Mouse (Mus musculus) monocyte, adult 2 months (primary cell): ENCODE data around the gene Hist1h2bj.
"Not testable (repeated sequence)": the region's sequence is repeated elsewhere in the genome, so short reads cannot be mapped to it uniquely, and the experiment has no call there.

Experiments
- DNase-seq, 2 experiments: peaks; one replicate each; pipeline ENCODE4 v3.0.0; 2022; ENCODE audit warnings: low spot score in 2 of 2, low read depth in 1 of 2

The Hist1h2bj gene

DNA sequence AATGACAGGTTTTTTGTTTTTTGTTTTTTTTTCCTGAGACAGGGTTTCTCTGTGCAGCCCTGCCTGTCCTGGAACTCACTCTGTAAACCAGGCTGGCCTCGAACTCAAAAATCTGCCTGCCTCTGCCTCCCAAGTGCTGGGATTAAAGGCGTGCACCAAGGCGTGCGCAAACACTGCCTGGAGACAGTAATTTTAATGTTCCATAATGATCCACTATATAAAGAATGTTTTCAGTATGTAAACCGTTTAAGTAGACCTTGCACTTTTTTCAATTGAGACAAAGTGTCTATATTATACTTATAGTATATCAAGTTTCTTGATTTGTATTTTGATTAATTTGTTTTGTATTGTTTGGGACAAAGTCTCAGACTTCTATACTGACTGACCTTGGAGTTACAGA is 3.6 kb upstream of the Hist1h2bj start:
- DNase-seq: no peak

DNA sequence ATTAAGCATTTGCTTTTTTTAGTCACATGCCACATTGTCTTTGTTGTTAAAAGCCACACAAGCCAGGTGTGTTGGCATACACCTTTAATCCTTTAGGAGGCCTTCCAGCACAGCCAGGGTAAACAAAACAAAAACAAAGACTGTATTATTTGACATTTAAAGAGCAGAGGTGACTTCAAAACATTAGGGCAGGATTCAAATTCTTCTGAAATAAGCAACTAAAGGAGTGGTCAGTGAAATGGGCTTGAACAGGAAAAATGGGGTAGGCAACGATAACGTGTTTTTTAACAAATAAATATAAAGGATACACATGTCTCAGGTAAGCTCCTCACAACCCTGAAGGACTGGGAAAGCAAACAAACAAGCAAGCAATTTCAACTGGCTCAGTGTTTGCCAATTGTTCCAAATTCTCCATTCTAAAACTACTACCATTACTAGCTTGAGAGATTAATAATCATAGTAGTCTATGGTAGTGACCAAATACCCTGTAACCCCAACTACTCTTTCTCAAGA is 3.0 kb upstream of the Hist1h2bj start:
- no peak for DNase-seq

DNA sequence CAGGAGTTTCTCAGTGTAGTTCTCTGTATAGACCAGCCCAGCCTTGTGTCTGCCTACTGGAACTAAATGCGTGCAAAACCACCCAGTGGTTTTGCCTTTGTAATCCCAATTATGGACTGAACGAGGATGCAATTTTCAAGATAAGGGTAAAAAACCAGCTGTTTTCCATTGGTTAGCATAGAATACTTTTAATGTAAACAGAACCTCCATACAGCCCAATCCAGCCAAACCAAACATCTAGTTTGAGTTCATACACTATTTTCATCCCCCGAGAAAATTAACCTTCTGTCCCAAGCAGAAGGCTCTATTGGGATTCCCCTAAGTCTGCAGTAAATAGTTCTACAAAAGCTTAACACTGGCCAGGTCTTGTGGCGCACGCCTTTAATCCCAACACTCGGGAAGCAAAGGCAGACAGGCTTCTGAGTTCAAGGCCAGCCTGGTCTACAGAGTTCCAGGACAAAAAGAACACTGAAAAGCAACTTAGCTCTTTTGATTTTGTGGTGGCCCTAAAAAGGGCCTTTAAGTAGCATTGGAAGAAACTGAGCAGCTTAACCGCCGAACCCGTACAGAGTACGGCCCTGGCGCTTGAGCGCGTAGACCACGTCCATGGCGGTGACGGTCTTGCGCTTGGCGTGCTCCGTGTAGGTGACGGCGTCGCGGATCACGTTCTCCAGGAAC is 2.4 kb upstream of the Hist1h2bj start:
- DNase-seq: no peak

DNA sequence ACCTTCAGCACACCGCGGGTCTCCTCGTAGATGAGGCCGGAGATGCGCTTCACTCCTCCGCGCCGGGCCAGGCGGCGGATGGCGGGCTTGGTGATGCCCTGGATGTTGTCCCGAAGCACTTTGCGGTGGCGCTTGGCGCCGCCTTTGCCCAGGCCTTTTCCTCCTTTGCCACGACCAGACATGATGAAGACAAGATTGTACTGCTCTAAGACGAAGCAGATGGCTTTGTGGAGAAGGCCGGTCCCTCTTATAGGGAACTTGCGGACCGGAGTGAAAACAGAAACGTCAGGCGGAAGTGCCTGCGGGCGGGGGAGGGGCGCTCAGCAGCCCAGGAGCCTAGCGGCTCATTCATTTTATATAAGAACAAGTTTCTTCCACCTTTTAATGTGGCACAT is 1.9 kb upstream of the Hist1h2bj start, which contains the start of gene Hist1h4i:
Hist1h4i (minus strand) TSS at position 221 of the 395 bp plus-strand sequence.
- DNase-seq: peak; percentile 89 to 92

DNA sequence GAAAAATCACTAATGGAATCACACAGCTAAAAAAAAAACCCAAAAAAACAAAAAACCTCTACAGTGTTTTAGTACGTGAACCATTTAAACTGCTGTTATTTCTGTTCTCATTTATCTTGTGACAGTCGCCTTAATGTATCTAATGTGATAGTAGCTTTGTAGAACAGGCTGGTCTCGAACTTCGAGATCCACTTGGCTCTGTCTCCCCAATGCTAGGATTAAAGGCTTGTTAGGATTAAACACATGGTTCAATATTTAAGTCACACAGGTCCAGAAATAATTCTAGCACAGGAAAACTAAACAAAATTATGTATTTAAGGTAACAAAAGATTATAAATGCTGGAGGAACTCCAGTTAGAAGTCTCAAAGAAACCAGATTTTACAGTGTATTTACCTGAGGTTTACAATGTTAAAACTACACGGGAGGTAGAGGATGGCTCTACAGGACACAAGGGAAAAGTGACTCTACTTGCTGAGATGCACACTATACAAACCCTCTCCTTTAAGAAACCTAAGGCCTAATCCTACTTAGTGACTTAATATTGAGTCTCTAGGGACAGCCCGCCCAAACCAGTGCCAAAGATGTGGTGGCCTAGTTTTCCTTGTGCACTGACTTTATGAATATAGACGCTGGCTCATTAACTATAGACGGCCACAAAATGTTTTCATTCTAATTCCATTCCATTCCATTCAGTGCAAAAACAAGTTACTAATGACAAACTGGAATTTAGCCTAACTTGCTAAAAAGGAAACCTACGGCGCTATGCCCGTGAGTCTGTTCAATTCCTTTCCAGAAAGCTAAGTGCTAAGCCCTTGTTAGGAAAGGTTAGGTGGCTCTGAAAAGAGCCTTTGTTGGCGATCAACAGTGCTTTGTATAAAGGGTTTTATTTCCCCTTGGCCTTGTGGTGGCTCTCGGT is 1.1 kb upstream of the Hist1h2bj start:
- DNase-seq: no peak

DNA sequence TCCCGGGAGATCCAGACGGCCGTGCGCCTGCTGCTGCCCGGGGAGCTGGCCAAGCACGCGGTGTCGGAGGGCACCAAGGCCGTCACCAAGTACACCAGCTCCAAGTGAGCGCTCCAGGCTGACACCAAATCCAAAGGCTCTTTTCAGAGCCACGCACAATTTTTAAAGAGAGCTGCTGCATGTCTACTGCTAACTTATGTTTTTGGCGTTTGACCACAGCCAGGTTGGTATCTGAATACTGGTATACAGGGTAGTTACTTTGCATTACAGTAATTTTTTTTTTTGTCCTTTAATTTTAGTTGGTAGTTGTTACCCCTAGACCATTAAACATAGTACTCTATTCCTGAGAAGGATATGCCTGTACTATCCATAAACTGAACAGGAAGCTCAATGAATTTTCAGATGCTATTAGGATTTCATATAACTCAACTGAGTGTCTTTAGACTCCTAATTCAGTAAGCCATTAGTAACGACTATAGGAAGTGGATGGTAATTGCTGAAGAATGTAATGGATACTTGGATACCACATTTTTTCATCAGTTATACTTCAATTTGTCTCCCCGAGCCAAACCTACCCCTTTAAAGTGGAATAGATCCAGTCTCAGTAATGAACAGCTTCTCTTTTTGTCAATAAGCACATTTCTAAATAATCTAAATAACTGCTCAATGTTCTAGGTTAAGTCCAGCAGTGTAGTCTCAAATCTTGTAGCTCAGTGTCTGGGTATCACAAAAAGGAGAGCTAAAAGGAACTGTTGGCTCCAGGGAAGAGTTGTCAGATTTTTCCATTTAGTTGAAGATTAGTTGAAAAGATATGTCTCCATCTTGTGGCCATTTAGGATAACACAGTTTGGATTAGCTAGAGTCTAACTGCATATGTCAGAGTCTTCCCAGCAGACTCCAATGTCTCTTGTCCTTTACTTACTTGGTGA is 753 bp downstream of the Hist1h2bj start:
- DNase-seq: no peak

DNA sequence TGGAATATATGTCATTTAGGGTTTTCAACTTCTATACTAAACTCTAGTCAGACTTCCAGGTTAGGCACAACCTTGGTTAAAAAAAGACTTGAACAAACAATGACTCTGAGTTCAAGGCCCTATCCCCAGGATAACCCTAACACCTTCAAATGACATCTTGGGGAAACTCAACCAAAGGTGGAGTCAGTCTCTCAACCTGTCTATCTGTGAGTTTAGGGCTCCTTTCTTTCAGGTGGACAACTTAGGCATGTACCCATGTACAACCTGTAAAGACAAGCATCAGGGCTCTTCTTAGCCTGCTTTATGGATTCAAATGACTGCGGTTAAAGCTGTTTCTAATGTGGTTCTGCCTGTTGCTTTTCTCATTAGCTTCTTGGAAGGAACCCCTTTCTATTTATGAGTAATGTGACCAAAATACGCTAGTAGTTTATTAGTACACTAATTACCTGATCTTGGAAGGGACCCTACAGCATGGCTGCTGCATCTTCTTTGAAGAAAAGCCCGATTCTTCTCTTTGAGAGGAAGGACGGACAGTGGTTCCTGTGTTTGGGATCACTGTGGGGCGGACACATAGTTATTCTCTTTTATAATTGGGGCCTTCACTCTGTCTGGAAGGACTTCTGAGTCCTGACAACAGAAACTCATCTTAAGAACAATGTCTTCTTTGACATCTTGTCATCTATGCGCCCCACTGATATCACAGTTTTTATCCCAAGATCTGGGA is 1.6 kb downstream of the Hist1h2bj start:
- no peak for DNase-seq

DNA sequence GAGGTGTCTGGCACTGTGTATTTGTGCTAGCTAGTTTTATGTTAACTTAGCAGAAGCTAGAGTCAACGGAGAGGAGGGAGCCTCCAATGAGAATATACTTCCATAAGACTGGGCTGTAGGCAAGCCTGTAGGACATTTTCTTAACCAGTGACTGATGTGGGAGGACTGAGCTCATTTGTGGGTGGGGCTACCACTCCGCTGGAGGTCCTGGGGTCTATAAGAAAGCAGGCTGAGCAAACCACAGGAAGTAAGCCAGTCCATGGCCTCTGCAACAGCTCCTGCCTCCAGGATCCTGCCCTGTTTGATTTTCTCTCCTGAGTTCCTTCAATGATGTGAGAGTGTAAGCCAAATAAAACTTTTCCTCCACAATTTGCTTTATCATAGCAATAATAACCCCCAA is 2.3 kb downstream of the Hist1h2bj start:
- no peak for DNase-seq

DNA sequence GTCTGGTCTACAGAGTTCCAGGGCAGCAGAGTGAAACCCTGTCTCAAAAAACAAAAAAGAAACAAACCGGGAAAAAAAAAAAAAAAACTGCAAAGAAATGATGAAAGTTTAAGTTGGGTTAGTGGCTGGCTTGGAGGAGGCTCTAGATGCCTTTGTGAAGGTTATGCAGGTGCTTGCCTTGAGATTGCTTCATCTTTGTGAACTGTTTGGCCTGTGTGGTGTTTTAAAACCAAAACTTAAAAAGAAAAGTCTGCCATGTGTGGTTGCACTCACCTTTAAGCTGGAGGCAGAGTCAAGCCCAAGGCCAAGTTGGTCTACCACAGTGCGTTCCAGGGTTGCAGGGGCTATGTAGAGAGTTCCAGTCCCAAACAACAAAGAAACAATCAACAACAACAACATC is 6.0 kb downstream of the Hist1h2bj start:
- DNase-seq: no peak

DNA sequence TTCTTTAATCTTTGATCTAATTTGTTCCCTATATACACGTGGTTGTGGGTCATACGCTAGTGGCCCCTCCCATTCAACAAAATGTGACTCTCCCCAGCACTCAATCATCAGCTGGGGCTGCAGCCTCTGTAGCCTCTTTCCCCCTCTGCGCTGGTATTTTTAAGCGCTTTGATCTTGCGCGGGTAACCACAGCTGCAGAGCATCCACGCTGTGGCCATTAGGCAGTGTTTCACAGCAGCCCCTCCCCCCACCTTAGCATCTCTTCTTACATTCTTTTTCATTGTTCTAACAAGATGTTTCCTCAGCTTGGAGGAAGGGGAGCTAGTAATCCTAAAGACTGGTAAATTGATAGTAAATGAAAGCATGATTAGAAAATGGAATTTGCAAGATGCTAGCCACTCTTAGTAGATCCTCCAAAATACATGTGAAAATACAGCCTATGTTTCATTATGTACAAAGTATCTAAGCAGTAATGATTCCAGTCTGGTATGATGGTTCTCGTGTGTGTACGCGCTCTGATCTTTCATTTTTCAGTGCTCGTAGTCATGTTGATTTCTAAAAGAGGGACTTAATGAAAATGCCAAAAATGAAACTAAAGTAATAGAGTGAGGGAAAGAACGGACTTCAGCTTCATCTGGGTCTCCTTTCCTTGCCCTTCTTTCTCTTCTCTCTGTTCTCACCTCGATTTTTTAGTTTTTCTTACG is 6.9 kb downstream of the Hist1h2bj start:
- DNase-seq: no peak

DNA sequence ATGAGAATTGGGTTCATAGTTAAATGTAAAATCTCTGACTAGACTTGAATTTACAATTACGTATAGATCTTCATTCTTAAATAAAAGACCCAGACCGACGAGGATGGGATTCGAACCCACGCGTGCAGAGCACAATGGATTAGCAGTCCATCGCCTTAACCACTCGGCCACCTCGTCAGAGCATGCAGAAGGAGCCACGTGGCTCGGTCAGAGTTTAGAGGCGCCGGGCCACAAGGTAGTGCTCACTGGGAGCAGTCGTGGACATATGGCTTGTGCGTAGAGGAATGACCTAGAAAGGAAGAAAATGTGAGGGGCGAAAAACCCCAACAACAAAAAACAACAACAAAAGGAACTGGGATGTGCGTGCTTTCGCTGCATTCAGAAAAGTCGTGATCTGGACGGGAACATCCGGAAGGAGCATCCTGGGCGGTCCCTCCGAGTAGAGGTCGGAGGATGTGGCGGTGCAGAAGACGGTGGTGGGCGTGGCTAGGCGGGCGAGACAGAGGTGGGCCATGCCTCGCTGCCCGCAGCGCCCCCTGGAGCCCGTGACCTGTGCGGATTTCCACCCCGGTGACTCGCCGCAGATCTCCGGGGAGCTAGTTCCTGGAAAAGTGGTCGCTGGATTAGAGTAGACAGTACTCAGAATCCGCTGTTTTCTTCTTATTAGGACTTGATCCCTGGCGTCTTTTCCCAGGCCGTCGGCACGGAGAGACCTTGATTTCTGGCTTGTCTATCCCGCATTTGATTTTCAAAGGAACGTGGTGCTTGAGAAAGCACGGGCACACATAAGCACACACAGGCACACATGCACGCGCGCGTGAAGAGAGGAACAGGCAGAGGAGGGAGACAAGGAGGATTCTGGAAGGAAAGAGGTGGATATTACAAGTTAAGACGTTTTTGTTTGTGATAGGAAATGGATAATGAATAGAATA is 7.8 kb downstream of the Hist1h2bj start:
- DNase-seq: peak; percentile 77 to 83

DNA sequence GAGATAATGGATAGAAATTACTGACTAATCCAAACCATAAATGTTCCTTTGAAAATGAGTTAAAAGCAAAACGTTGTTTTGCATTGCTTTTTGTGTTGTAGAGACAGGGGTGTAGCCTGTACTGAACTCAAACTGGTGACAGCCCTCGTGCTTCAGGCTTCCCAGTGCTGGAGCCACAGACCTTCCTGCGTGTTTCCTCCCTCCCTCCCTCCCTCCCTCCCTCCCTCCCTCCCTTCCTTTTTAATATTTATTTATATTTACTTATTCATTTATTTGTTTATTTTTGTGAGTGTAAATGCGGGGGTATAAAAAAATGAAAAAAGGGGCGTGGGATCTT is 8.5 kb downstream of the Hist1h2bj start:
- DNase-seq: no peak

DNA sequence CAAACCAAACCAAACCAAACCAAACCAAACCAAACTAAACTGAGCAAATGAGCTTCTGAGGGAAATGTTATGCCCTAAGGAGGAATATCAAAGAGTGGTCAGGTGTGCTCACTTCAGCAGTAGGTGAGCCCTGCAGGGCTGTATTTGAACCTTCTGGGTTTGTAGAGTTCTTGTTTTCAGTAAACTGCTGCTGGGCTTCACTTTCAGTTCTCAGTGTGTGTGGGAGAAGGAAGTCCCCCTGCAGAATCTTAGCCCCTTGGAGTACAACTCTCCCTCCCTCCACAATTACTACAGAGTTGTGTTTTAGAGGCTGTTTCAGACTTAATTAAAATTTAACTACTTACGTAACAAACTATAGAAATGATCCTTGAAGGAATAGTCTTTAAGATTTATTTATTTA is 10.7 kb downstream of the Hist1h2bj start:
- DNase-seq: no peak

DNA sequence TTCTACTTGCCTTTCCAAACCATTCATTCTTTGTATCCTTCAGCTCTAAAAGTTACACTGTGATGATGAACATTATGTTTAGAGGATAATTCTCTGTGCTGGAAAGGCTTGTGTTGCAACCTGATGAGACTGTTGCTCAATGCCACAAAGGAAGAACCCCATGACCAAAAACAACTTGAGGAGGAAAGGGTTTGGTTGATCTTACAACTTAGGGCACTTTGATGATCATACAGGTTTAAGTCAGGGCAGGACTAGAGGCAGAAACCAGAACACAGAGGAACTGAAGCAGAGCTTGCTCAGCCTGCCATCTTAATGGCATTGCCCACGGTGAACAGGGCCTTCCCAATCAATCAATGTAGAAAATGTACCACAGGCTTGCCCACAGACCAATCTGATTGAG is 18.4 kb downstream of the Hist1h2bj start:
- no peak for DNase-seq

DNA sequence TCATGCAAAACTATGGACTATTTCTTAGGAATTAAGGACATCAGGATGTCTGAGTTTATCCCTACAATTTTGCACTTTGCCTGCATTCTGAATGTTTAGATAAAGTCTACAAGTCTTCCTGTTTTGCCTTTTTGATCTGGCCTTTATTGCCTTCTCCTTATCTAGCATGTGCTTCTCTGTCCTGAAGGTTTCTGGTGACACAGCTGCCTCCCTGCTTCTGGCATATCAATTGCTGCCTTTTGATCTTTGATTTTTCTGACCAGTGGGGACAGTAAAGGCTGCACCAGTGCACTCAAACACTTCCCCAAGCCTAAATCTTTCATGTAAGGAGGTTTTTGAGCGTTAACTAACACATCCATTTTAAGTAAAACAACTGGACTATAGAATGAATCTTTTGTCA is 20.5 kb downstream of the Hist1h2bj start:
- DNase-seq: no peak

DNA sequence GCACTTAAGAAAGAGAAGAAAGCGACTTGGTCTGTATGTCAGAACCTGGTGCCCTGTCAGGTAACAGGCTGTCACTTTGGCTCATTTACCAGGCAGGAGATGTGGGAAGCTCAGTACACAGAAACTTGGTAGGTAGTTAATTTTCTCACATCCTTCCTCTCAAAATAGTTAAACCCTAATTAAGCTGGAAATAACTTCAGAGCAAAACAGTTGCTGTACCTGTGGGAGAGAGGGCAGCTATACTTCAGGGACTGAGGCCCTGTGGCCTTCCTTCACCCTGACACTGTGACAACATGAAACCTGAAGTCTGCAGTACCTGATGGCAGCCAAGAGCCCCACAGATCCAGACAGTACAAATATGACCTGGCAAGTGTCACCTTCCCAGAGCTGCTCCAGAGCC is 41.1 kb downstream of the Hist1h2bj start, which contains the start of gene Vmn1r188:
Vmn1r188 (plus strand) TSS at position 301 of the 400 bp plus-strand sequence.
- not testable (repeated sequence) for DNase-seq
